Mouse (Mus musculus) bone marrow, adult 2 months (tissue): ENCODE measurements around the gene Rcan2.

Experiments
- CTCF ChIP-seq: fragments of 200-500 bp; IDR thresholded peaks from 2 replicates; pipeline ENCODE4 v1.5.1; 2011; ENCODE audit warnings: low read length, control low read depth; ENCODE audit not compliant: control insufficient read depth, insufficient read depth
- POLR2A ChIP-seq: fragments of 200-500 bp; IDR thresholded peaks from 2 replicates; pipeline ENCODE4 v1.6.1; 2011; ENCODE audit warnings: low read depth, mild to moderate bottlenecking, control low read depth, low read length, borderline replicate concordance; ENCODE audit not compliant: control insufficient read depth

DNA sequence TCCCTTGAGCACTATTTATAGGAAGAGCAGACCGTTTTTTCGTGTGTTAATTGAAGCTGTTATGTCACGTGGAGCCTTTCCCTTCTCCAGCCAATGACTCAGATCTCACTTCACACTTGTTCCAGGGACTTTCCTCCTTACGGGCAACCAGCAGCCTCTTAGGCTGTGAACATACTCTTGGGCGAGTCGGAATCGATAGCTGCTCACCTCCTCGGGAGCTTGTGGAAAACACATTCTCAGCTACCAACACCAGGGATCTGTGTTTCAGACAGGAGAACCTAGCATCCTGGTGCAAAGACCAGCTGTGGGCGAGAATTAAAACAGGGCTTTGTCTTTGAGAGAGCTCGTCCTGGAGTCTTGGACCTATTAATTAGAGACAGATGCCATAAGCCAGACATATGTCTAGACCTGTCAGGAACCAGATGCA lies 189.8 kb downstream of the Rcan2 start:
- TF ChIP-seq CTCF (no peak), POLR2A (no peak)
